Comparison of ENCODE assay signal across 8 mouse cellular contexts in genomic region chr9:118926111-118926650, GRCm38 (mm10). TPM values are rescaled to one million over a fixed set of nuclear protein-coding genes. Genes with fewer than 3 reads are reported as not detected.
DNase-seq lines count a peak whose midpoint lies in the region; ATAC-seq lines count a peak whose summit lies in the region.

TSS of gene Ctdspl (plus strand) at chr9:118926453.

- H3K36me3 ChIP-seq in hindbrain, embryonic 16.5 days (ENCODE audit: control insufficient read depth, insufficient read depth, low read length) = no peaks in the 10 kb centered on the region

- peak; percentile 34 for DNase-seq in ZHBTc4 (ENCODE audit: low read depth, low spot score)
- peak; percentile 36 for DNase-seq in cerebellum, adult 9-10 months
- DNase-seq in frontal cortex, postnatal 36 days (ENCODE audit: low spot score in 2 of 2) = peak; percentile 57 to 66
- peak; percentile 39 to 62 for DNase-seq in left cerebral cortex, postnatal 14 days (ENCODE audit: low spot score in 2 of 2)
- DNase-seq in right cerebral cortex, postnatal 36 days (ENCODE audit: low spot score in 2 of 2) = peak; percentile 45 to 46

- intact Hi-C loops in left cerebral cortex, postnatal 14 days (cut with DNase I) = loop anchor here (5.0 kb wide), 2 partner anchors 66 to 81 kb away; no protein-coding TSS in a partner anchor

- H3K9me3 ChIP-seq in hindbrain, embryonic 16.5 days (ENCODE audit: control insufficient read depth, low read length) = no peaks in the 10 kb centered on the region

- peak within 1 kb of the TSS; percentile 92 for H3K9ac ChIP-seq in hindbrain, embryonic 16.5 days (ENCODE audit: low read depth, low read length)

- peak within 1 kb of the TSS; percentile 97 for H3K4me2 ChIP-seq in hindbrain, embryonic 16.5 days (ENCODE audit: low read length)

- peak within 1 kb of the TSS; percentile 88 for H3K4me3 ChIP-seq in hindbrain, embryonic 16.5 days (ENCODE audit: low read length)

- under 1% methylated on average over 47 of the region's 73 CpGs for WGBS in hindbrain, embryonic 16.5 days

- H3K27ac ChIP-seq in hindbrain, embryonic 16.5 days (ENCODE audit: low read depth, low read length) = peak within 1 kb of the TSS; percentile 88

- no peaks in the 10 kb centered on the region for H3K27me3 ChIP-seq in hindbrain, embryonic 16.5 days (replicated peaks; ENCODE audit: control insufficient read depth, insufficient read depth, low read length)

- peaks cover 23% of the 10 kb centered on the region for H3K4me1 ChIP-seq in hindbrain, embryonic 16.5 days (ENCODE audit: control insufficient read depth, insufficient read depth, low read depth, low read length)

- peak; percentile 63 for ATAC-seq in hindbrain, embryonic 16.5 days
- 0 out of 2 replicates have a peak, but pooled peaks have one; percentile 15 for ATAC-seq in megakaryocyte progenitor cell, adult 5-6 weeks (replicated peaks; ENCODE audit: poor library complexity)
- no peak for ATAC-seq in monocyte, adult 5-6 weeks (replicated peaks; ENCODE audit: insufficient number of reproducible peaks, low FRiP score, low TSS enrichment, poor library complexity, severe bottlenecking)

RNA-seq across cellular contexts. Expression of gene Ctdspl, which starts in this region (rescaled TPM):
- 8.1 and 9.2 TPM in 2 replicates for polyA plus RNA-seq in hindbrain, embryonic 16.5 days (2015; fragmentation: Nextera tagmentation; extraction: Ambion mirVana)
- 10 to 100 TPM; 31.5 to 36.6 TPM for total RNA-seq in left cerebral cortex, postnatal 14 days (2021)
- 16.7 and 19.4 TPM in 2 replicates for total RNA-seq in megakaryocyte progenitor cell, adult 5-6 weeks (2015)
- 7.4 and 8.1 TPM in 2 replicates for total RNA-seq in megakaryocyte progenitor cell, adult 5-6 weeks (2017)
- 0.49 TPM in 1 of 3 replicates, not detected in the others for total RNA-seq in monocyte, adult 5-6 weeks (2017)
